Mouse (Mus musculus) heart, postnatal 0 days (tissue): ENCODE measurements around the gene St8sia4.

Experiments used
- CTCF ChIP-seq: IDR thresholded peaks from 2 replicates; pipeline ENCODE4 v1.5.1; 2016; ENCODE audit warnings: antibody characterized with exemption, control low read depth, low read depth
- EP300 ChIP-seq: IDR thresholded peaks from 2 replicates; pipeline ENCODE4 v1.6.1; 2016; ENCODE audit warnings: antibody characterized with exemption, low read depth

- TF ChIP-seq EP300 (no peak), CTCF (no peak)
These were observed 77.3 kb downstream of the St8sia4 start for GRCm38 (mm10) chr1:95590108-95590507.
